Mouse (Mus musculus) forebrain, embryonic 14.5 days (tissue): Measurements from ENCODE around the gene Crocc2. TPM values are rescaled to one million over a fixed set of nuclear protein-coding genes. Genes with fewer than 3 reads are reported as not detected.
"Not testable (repeated sequence)": the region's sequence is repeated elsewhere in the genome, so short reads cannot be mapped to it uniquely, and the experiment has no call there.

Experiments used
- ATAC-seq: fragments of 200-750 bp; cut with Nextera tagmentation; 2 replicates; pipeline ENCODE4 v1.8.0; 2017; ENCODE audit warnings: mild to moderate bottlenecking, moderate library complexity
- DNase-seq: peaks from one replicate; pipeline ENCODE4 v3.0.0-alpha.2; 2015; ENCODE audit warnings: low spot score
- H3K27ac ChIP-seq: fragments of 300-500 bp; sonication (generic); 2 replicates; pipeline ENCODE4 v1.5.1; 2014; ENCODE audit warnings: low read depth, mild to moderate bottlenecking, control low read depth, low read length, moderate library complexity
- H3K27me3 ChIP-seq: fragments of 300-500 bp; sonication (generic); replicated peaks from 2 replicates; pipeline ENCODE4 v1.6.1; 2014; ENCODE audit warnings: low read length, control low read depth, mixed read lengths; ENCODE audit not compliant: control insufficient read depth, insufficient read depth
- H3K36me3 ChIP-seq: fragments of 300-500 bp; sonication (generic); 2 replicates; pipeline ENCODE4 v1.6.1; 2014; ENCODE audit warnings: low read length, control low read depth; ENCODE audit not compliant: control insufficient read depth, insufficient read depth
- H3K4me1 ChIP-seq: fragments of 300-500 bp; sonication (generic); 2 replicates; pipeline ENCODE4 v1.6.1; 2014; ENCODE audit warnings: antibody characterized with exemption, low read length, control low read depth; ENCODE audit not compliant: control insufficient read depth, insufficient read depth
- H3K4me2 ChIP-seq: fragments of 300-500 bp; sonication (generic); 2 replicates; pipeline ENCODE4 v1.6.1; 2014; ENCODE audit warnings: mild to moderate bottlenecking, control low read depth, low read length
- H3K4me3 ChIP-seq: fragments of 300-500 bp; sonication (generic); 2 replicates; pipeline ENCODE4 v1.5.1; 2014; ENCODE audit warnings: low read depth, low read length, control low read depth
- H3K9ac ChIP-seq: fragments of 300-500 bp; sonication (generic); 2 replicates; pipeline ENCODE4 v1.6.1; 2014; ENCODE audit warnings: mild to moderate bottlenecking, low read length, control low read depth, moderate library complexity
- H3K9me3 ChIP-seq: fragments of 300-500 bp; sonication (generic); replicated peaks from 2 replicates; pipeline ENCODE4 v1.6.1; 2016; ENCODE audit warnings: low read length, control low read depth, mixed read lengths; ENCODE audit not compliant: control insufficient read depth
- WGBS: fragments of 180-500 bp; shearing (Covaris S2); extraction: QIAGEN DNeasy Blood & Tissue Kit; methylation state at CpG from one replicate; pipeline ENCODE4 v1.1.7; 2014; 5-methylcytosine and 5-hydroxymethylcytosine counted together
- polyA plus RNA-seq: library from polyadenylated mRNA; unstranded; fragments of >200 nt; fragmentation: Nextera tagmentation; extraction: Ambion mirVana; gene quantifications from 2 replicates; pipeline ENCODE4 v1.2.1, GENCODE M21; 2014

Crocc2 gene
- polyA plus RNA-seq, 1 experiment from 2014 or later = 0.19 TPM

- ATAC-seq = peak; percentile 63
Measured at GRCm38 (mm10) chr1:93174399-93174798, 5.9 kb downstream of the Crocc2 start.

GRCm38 (mm10) chr1:93175849-93176248 is 7.3 kb downstream of the Crocc2 start:
- Histone ChIP-seq H3K9ac (no peak overlapping the region), H3K9me3 (no peaks in the 10 kb centered on the region), H3K4me3 (no peak overlapping the region), H3K4me1 (no peaks in the 10 kb centered on the region), H3K36me3 (no peaks in the 10 kb centered on the region), H3K4me2 (peak overlapping the region; percentile 91), H3K27ac (no peak overlapping the region), H3K27me3 (no peaks in the 10 kb centered on the region)
- 25% methylated on average over 6 of the region's 6 CpGs for WGBS
- ATAC-seq (0 out of 2 replicates have a peak, but pooled peaks have one; percentile 13), DNase-seq (no peak)

More at GRCm38 (mm10) chr1:93174399-93174798, 5.9 kb downstream of the Crocc2 start:
- DNase-seq = peak; percentile 89
- no peak overlapping the region for H3K4me2 ChIP-seq
- H3K27me3 ChIP-seq = no peaks in the 10 kb centered on the region
- WGBS = 3% methylated on average over 4 of the region's 4 CpGs
- H3K27ac ChIP-seq = no peak overlapping the region
- no peaks in the 10 kb centered on the region for H3K36me3 ChIP-seq
- no peaks in the 10 kb centered on the region for H3K4me1 ChIP-seq
- H3K9me3 ChIP-seq = no peaks in the 10 kb centered on the region
- no peak overlapping the region for H3K9ac ChIP-seq
- H3K4me3 ChIP-seq = no peak overlapping the region

DNA sequence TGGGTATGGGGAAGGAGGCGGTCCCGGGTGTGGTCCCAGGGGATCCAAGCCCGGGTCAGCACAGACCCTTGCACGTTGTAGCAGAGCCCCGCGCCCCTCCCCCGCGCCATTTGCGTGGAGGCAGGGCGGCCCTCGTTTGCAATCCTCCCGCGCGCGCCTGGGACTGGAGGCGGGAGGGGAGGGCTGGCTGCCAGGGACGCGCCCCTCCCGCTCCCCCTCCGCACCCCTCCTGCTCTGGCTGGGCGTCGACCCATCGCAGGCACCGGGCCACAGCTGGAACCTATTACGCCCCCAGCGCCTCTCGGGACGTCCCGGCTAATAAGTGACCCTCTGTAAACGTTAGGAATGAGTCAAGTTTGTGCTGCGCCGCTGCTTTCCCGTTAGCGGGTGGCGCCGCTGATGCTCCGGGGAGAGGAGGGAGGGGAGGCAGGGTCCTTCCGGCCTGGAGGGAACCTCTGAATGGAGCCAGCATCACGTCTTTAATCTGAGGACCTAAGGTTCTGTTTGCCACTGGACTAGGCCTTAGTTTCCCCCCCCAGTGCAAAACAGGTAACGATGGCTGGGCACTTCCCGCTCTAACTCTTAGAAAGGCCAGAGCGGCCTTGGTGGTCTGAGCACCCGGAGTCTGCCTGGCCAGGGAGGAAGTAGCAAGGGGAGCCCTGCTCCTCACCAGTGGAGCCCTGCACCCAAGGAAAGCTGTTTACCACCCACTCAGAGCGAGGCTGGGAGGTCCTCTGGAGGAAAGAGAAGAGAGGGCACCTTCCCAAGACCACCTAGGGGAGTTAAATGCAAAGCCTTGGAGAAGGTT is 8.2 kb downstream of the Crocc2 start:
- WGBS = 2% methylated on average over 35 of the region's 44 CpGs
- H3K27me3 ChIP-seq = no peaks in the 10 kb centered on the region
- peak overlapping the region; percentile 91 for H3K4me2 ChIP-seq
- H3K9ac ChIP-seq = peak overlapping the region; percentile 61
- no peaks in the 10 kb centered on the region for H3K36me3 ChIP-seq
- DNase-seq = peak; percentile 64
- no peaks in the 10 kb centered on the region for H3K9me3 ChIP-seq
- no peak overlapping the region for H3K27ac ChIP-seq
- peak; percentile 77 for ATAC-seq
- peak overlapping the region; percentile 40 for H3K4me3 ChIP-seq
- H3K4me1 ChIP-seq = no peaks in the 10 kb centered on the region

GRCm38 (mm10) chr1:93182281-93182680 is 13.8 kb downstream of the Crocc2 start:
- Histone ChIP-seq H3K4me3 (no peak overlapping the region), H3K4me2 (no peak overlapping the region), H3K9me3 (no peaks in the 10 kb centered on the region), H3K27ac (no peak overlapping the region), H3K27me3 (no peaks in the 10 kb centered on the region), H3K4me1 (no peaks in the 10 kb centered on the region), H3K9ac (no peak overlapping the region), H3K36me3 (no peaks in the 10 kb centered on the region)
- DNase-seq (no peak), ATAC-seq (no peak)
- WGBS = 94% methylated on average over 7 of the region's 7 CpGs

DNA sequence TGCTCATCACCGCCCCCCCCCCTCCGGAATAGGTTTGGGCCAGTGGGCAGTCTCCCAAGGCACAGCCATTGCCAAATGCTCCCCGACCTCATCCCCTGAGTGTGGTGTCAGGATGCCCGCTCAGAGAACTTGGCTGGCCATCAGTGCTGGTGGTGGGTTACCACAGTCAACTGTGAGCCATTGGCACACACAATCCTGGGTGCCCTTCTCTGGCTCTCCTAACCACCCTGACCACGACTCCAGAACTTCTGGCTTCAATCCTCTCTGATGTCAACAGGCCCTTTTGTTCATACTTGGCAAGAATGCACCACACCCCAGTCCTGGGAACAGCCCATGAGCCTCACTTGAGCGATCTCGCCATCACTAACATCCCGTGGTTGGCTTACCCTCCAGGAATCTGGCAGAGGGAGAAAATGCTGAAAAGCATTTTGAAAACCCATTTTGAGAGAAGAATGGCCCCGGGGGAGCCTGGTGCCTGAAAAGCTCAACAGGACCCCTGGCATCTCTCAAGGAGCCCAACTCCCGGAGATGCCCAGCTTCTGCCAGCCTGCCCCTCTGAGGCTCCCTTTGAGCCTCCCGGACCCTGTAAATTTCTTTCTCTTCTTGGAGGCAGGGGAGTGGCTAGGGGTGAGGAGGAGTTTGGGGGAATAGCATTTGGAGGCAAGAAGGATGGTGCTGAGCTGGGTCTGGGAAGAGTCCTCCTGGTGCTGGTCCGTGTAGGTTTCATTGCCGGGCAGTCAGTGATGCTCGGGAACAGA is 15.7 kb downstream of the Crocc2 start:
- ATAC-seq (peak; percentile 67; the same call in 1 of the 2 replicates), DNase-seq (peak; percentile 51)

GRCm38 (mm10) chr1:93190726-93191305 is 22.3 kb downstream of the Crocc2 start:
- DNase-seq = no peak
- WGBS = 6% methylated on average over 9 of the region's 17 CpGs
- H3K9ac ChIP-seq = no peak overlapping the region

More for the DNA sequence above, 15.7 kb downstream of the Crocc2 start:
- H3K4me2 ChIP-seq = no peak overlapping the region
- H3K27ac ChIP-seq = no peak overlapping the region
- WGBS = 63% methylated on average over 14 of the region's 14 CpGs
- H3K4me1 ChIP-seq = no peaks in the 10 kb centered on the region
- no peaks in the 10 kb centered on the region for H3K9me3 ChIP-seq
- no peaks in the 10 kb centered on the region for H3K36me3 ChIP-seq
- no peak overlapping the region for H3K4me3 ChIP-seq
- H3K9ac ChIP-seq = no peak overlapping the region
- H3K27me3 ChIP-seq = no peaks in the 10 kb centered on the region

DNA sequence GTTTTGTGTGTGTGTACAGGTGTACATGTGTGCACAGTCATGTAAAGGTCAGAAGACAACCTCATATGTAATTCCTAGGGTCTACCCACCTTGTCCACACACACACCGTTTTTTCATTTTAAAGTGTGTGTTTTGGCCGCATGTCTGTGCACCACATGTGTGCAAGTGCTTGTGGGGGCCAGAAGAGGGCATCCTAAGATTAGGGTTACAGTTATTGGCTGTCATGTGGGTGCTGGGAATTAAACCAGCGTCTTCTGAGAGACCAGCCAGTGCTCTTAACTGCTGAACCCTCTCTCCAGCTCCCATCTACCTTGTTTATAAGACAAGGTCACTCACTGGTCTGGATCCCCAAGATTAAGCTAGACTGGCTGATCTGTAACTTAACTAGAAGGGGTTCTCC is 26.4 kb downstream of the Crocc2 start:
- DNase-seq (no peak), ATAC-seq (no peak)
- no peak overlapping the region for H3K4me2 ChIP-seq
- no peak overlapping the region for H3K4me3 ChIP-seq
- 0 out of 2 replicates have a peak, but pooled peaks cover 5% of the 10 kb centered on the region for H3K27me3 ChIP-seq
- H3K27ac ChIP-seq = no peak overlapping the region
- H3K4me1 ChIP-seq = no peaks in the 10 kb centered on the region
- 87% methylated on average over 3 of the region's 3 CpGs for WGBS
- H3K9ac ChIP-seq = no peak overlapping the region
- no peaks in the 10 kb centered on the region for H3K36me3 ChIP-seq
- no peaks in the 10 kb centered on the region for H3K9me3 ChIP-seq

More at GRCm38 (mm10) chr1:93190726-93191305, 22.3 kb downstream of the Crocc2 start:
- Histone ChIP-seq H3K4me2 (no peak overlapping the region), H3K4me1 (no peaks in the 10 kb centered on the region), H3K27me3 (0 out of 2 replicates have a peak, but pooled peaks cover 5% of the 10 kb centered on the region), H3K9me3 (no peaks in the 10 kb centered on the region), H3K4me3 (no peak overlapping the region), H3K36me3 (no peaks in the 10 kb centered on the region), H3K27ac (no peak overlapping the region)
- ATAC-seq = no peak

DNA sequence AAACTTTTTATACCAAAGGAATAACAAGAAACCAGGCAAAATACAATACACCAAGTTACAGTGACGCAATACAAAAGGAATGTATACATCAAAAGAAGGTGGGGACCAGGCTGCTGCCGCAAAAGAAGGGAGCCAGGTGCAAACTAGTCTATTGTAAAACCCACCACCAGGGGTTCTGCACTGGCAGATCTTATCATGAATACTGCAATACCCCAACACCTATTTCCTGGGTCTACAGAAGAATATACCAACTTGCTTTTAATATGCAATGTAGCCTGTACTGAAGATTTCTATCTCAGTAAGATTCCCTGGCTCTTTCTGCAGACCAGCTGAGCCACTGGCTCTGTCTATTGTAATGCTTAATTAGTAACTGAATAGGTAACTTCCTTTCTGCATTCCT is 28.9 kb downstream of the Crocc2 start:
- H3K9ac ChIP-seq, H3K27ac ChIP-seq, DNase-seq, H3K4me2 ChIP-seq, ATAC-seq, H3K4me1 ChIP-seq, H3K36me3 ChIP-seq, H3K27me3 ChIP-seq, H3K4me3 ChIP-seq, H3K9me3 ChIP-seq: not testable (repeated sequence)
- 92% methylated on average over 2 of the region's 2 CpGs for WGBS
